Mouse (Mus musculus) thymus, postnatal 4 days (tissue): Measurements from ENCODE around the gene Zfp934.
"Not testable (repeated sequence)": the region's sequence is repeated elsewhere in the genome, so short reads cannot be mapped to it uniquely, and the experiment has no call there.

Experiments used
- DNase-seq: peaks from one replicate; pipeline ENCODE4 v3.0.0; 2021

Gene Zfp934

GRCm38 (mm10) chr13:62571099-62571498, at the start of gene Zfp934:
Gene Zfp934, minus strand, starts transcription at chr13:62571199.
- DNase-seq, result not testable (repeated sequence)

DNA sequence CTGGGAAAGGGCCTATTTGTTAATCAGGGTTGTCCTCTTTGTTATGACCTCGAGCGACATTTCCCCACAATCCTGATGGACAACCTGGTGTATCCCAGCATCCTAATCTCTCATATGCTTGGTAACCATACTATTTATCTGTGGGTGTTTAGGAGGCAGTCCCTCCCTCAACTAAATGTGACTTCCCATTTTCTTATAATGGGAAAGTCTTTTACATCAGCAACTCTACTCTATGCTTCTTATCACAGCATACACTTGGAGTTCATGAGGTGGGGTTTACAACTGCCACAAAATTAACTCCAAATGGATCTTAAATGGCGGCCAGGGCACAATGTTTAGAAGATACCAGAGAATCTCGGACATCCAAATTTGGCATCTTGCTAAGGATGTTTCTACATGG, 46.5 kb upstream of the Zfp934 start:
- DNase-seq, result not testable (repeated sequence)

- peak; percentile 46 for DNase-seq
Measured at GRCm38 (mm10) chr13:62561696-62562095, 9.3 kb downstream of the Zfp934 start.

DNA sequence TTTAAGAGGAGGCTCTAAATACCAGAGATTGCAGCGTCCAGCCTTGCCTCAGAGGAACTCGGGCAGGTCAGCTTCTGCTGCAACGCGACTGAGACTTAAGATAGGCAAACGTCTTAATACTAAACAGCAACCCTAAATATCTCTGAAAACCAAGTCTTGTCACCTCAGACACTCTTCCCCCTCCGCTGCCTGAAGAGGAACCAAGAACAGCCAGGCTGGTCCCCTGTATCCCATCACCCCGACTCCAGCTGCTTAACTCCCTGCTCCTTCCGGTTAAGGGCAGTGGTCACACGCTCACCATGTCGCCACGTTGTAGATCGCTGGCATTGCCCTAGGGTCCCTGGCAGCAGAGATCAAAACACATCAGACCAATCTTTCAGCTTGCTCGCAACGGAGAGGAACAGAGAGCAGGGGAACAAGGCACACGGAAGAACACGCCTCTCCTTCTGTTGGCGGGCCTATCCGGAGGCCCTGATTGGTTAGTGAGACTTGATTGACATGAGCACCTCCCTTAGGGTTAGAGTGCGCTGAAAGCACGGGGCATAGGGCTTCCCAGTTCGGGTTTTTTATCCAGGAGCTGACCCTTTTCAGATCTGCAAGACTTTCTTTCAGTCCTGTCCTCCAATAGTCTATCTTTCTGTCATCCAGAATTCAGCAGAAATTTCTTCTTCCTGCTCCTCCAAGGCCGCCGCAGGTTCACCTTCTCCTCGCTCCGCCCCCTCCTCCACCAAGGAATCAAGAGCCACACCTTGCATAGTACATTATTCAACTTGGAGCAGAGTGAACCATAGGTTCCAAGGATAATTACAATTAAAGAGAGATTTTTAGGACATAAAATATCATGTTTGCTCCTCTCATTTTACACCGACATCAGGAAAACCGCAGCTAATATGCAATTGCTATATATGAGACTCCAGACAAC, 12.5 kb downstream of the Zfp934 start, which contains the start of gene Zfp935:
Gene Zfp935 (minus strand): TSS at position 323 of the 922 bp plus-strand sequence.
- peak; percentile 70 for DNase-seq

GRCm38 (mm10) chr13:62530129-62530528, 40.9 kb downstream of the Zfp934 start:
- DNase-seq, result not testable (repeated sequence)

- not testable (repeated sequence) for DNase-seq
Measured at GRCm38 (mm10) chr13:62510641-62511420, 60.2 kb downstream of the Zfp934 start.

DNA sequence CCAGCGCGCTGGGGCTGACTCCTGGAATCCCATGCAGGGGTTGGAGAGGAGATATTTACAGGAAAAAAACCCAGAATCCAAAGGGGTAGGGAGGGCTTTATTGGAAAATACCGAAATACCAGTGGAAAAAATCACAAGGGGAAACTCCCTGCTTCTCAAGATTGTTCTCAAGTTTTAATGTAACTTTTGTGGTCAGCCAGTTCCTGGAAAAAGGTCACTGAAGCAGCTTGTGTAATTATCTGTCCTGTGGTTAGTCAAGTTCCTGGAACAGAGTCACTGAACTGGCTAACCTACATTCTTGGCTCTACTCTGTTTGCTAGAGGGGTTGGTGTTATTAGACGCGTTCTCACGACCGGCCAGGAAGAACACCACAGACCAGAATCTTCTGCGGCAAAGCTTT, 98.3 kb downstream of the Zfp934 start:
- DNase-seq, result not testable (repeated sequence)

GRCm38 (mm10) chr13:62469947-62470346, 101.1 kb downstream of the Zfp934 start:
- DNase-seq, result peak; percentile 33

- peak; percentile 87 for DNase-seq
Measured at GRCm38 (mm10) chr13:62466424-62467334, 104.3 kb downstream of the Zfp934 start, which contains the start of gene Gm49359. Gene Gm49359, minus strand, starts transcription at chr13:62466832.
